Mouse (Mus musculus): ENCODE measurements around the gene Gm10775. TPM values are rescaled to one million over a fixed set of nuclear protein-coding genes. Genes with fewer than 3 reads are reported as not detected.

Gene Gm10775
- polyA plus RNA-seq (2012; rRNA removed; ENCODE audit: low replicate concordance): 0.20 TPM in 1 of 2 replicates, not detected in the other

GRCm38 (mm10) chr13:65259239-65259638, at the start of gene Gm10775:
Gene Gm10775 (plus strand): TSS chr13:65259539.

GRCm38 (mm10) chr13:65278383-65279341, 19.3 kb downstream of the Gm10775 start, which contains the start of gene Zfp369:
Gene Zfp369 (plus strand): TSS chr13:65278814.

Other genes starting within 250 kb of the Gm10775 start
- not detected in 2 replicates for gene Spata31d1c, start 226.5 kb upstream of the Gm10775 start, polyA plus RNA-seq (2012; rRNA removed; ENCODE audit: low replicate concordance)
- not detected in 2 replicates for gene Prss47, start 206.8 kb upstream of the Gm10775 start, polyA plus RNA-seq (2012; rRNA removed; ENCODE audit: low replicate concordance)
- 10.9 and 16.7 TPM in 2 replicates for gene Mfsd14b, start 146.6 kb upstream of the Gm10775 start, polyA plus RNA-seq (2012; rRNA removed; ENCODE audit: low replicate concordance)
- gene Olfr465-ps1, start 121.5 kb upstream of the Gm10775 start, polyA plus RNA-seq (2012; rRNA removed; ENCODE audit: low replicate concordance): not detected in 2 replicates
- gene Olfr466, start 109.3 kb upstream of the Gm10775 start, polyA plus RNA-seq (2012; rRNA removed; ENCODE audit: low replicate concordance): not detected in 2 replicates
- gene Nlrp4f, start 53.6 kb upstream of the Gm10775 start, polyA plus RNA-seq (2012; rRNA removed; ENCODE audit: low replicate concordance): not detected in 2 replicates
- 6.2 and 6.9 TPM in 2 replicates for gene Zfp369, start 19.3 kb downstream of the Gm10775 start, polyA plus RNA-seq (2012; rRNA removed; ENCODE audit: low replicate concordance)

Measured in duodenum, adult 2 months (tissue).